Mouse (Mus musculus) liver, embryonic 12.5 days (tissue): ENCODE data around the gene Chrm1. TPM values are rescaled to one million over a fixed set of nuclear protein-coding genes. Genes with fewer than 3 reads are reported as not detected.

ENCODE experiments used
- polyA plus RNA-seq: library from polyadenylated mRNA; unstranded; fragments of >200 nt; fragmentation: Nextera tagmentation; extraction: Ambion mirVana; gene quantifications from 2 replicates; pipeline ENCODE4 v1.2.1, GENCODE M21; 2016

The Chrm1 gene
- polyA plus RNA-seq, 1 experiment from 2014 or later: not detected

Other genes starting within 250 kb of the Chrm1 start
- 1.6 and 1.7 TPM in 2 replicates for gene Slc22a8, start 72.5 kb upstream of the Chrm1 start, polyA plus RNA-seq
- not detected in 2 replicates for gene Slc22a6, start 45.8 kb upstream of the Chrm1 start, polyA plus RNA-seq
- gene Slc3a2, start 59.6 kb downstream of the Chrm1 start, polyA plus RNA-seq: 133 and 141 TPM in 2 replicates
- 87.1 and 95.9 TPM in 2 replicates for gene Wdr74, start 72.0 kb downstream of the Chrm1 start, polyA plus RNA-seq
- gene 1700092M07Rik, start 76.9 kb downstream of the Chrm1 start, polyA plus RNA-seq: 2.1 and 2.3 TPM in 2 replicates
- 56.2 and 58.4 TPM in 2 replicates for gene Stx5a, start 77.6 kb downstream of the Chrm1 start, polyA plus RNA-seq
- 116 and 130 TPM in 2 replicates for gene Nxf1, start 93.3 kb downstream of the Chrm1 start, polyA plus RNA-seq
- 77.4 and 80.0 TPM in 2 replicates for gene Tmem223, start 107.2 kb downstream of the Chrm1 start, polyA plus RNA-seq
- 99.1 and 104 TPM in 2 replicates for gene Tmem179b, start 110.7 kb downstream of the Chrm1 start, polyA plus RNA-seq
- gene Taf6l, start 122.6 kb downstream of the Chrm1 start, polyA plus RNA-seq: 21.8 and 23.1 TPM in 2 replicates
- gene Polr2g, start 134.8 kb downstream of the Chrm1 start, polyA plus RNA-seq: 105 and 110 TPM in 2 replicates
- gene Zbtb3, start 138.8 kb downstream of the Chrm1 start, polyA plus RNA-seq: 2.3 and 2.8 TPM in 2 replicates
- gene Ttc9c, start 155.5 kb downstream of the Chrm1 start, polyA plus RNA-seq: 29.6 and 31.6 TPM in 2 replicates
- gene Hnrnpul2, start 156.2 kb downstream of the Chrm1 start, polyA plus RNA-seq: 3.5 and 3.6 TPM in 2 replicates
- 0.26 TPM in 1 of 2 replicates, not detected in the other for gene AC129217.1, start 166.0 kb downstream of the Chrm1 start, polyA plus RNA-seq
- gene Bscl2, start 173.7 kb downstream of the Chrm1 start, polyA plus RNA-seq: 37.0 and 45.2 TPM in 2 replicates
- gene Gng3, start 175.4 kb downstream of the Chrm1 start, polyA plus RNA-seq: 0.62 and 0.65 TPM in 2 replicates
- 0.11 TPM in 1 of 2 replicates, not detected in the other for gene Lrrn4cl, start 187.0 kb downstream of the Chrm1 start, polyA plus RNA-seq
- 133 and 135 TPM in 2 replicates for gene Ubxn1, start 207.7 kb downstream of the Chrm1 start, polyA plus RNA-seq
- gene Uqcc3, start 217.1 kb downstream of the Chrm1 start, polyA plus RNA-seq: 40.6 and 43.4 TPM in 2 replicates
- 76.1 and 80.4 TPM in 2 replicates for gene Lbhd1, start 219.9 kb downstream of the Chrm1 start, polyA plus RNA-seq
- not detected in 2 replicates for gene Gm49403, start 220.1 kb downstream of the Chrm1 start, polyA plus RNA-seq
- gene 1810009A15Rik, start 225.1 kb downstream of the Chrm1 start, polyA plus RNA-seq: 107 and 111 TPM in 2 replicates
- not detected in 2 replicates for gene Gm49416, start 225.1 kb downstream of the Chrm1 start, polyA plus RNA-seq
- 39.9 and 40.8 TPM in 2 replicates for gene Ints5, start 229.2 kb downstream of the Chrm1 start, polyA plus RNA-seq
- 61.9 TPM in 2 replicates for gene Ganab, start 234.3 kb downstream of the Chrm1 start, polyA plus RNA-seq